Mouse (Mus musculus): ENCODE data around the gene Dgki. TPM values are rescaled to one million over a fixed set of nuclear protein-coding genes. Genes with fewer than 3 reads are reported as not detected.

Gene Dgki
- polyA plus RNA-seq, 1 experiment: not detected

- Histone ChIP-seq H3K4me1 (ENCODE audit: control insufficient read depth, insufficient read depth, low read length) (peaks cover 7% of the 10 kb centered on the region), H3K4me3 (ENCODE audit: insufficient read depth, low read depth, low read length) (no peak overlapping the region), H3K27ac (ENCODE audit: insufficient read depth, low read depth, low read length) (peak overlapping the region; percentile 73)
- TF ChIP-seq POLR2A (IDR thresholded peaks at IDR 0.05; ENCODE audit: insufficient read depth, low read depth, low read length): no peak
- WGBS: 34% methylated on average over 2 of the region's 2 CpGs
These were observed 16.6 kb downstream of the Dgki start for GRCm38 (mm10) chr6:37283336-37283735.

GRCm38 (mm10) chr6:37282659-37283058 is 17.3 kb downstream of the Dgki start:
- H3K27ac ChIP-seq (ENCODE audit: insufficient read depth, low read depth, low read length): peak overlapping the region; percentile 54; the same call in 1 of the 2 replicates
- peaks cover 7% of the 10 kb centered on the region for H3K4me1 ChIP-seq (ENCODE audit: control insufficient read depth, insufficient read depth, low read length)
- TF ChIP-seq CTCF (IDR thresholded peaks at IDR 0.05; ENCODE audit: insufficient read depth, low read depth, low read length) (no peak), POLR2A (IDR thresholded peaks at IDR 0.05; ENCODE audit: insufficient read depth, low read depth, low read length) (no peak)
- 36% methylated on average over 1 of the region's 1 CpGs for WGBS
- H3K4me3 ChIP-seq (ENCODE audit: insufficient read depth, low read depth, low read length): no peak overlapping the region

DNA sequence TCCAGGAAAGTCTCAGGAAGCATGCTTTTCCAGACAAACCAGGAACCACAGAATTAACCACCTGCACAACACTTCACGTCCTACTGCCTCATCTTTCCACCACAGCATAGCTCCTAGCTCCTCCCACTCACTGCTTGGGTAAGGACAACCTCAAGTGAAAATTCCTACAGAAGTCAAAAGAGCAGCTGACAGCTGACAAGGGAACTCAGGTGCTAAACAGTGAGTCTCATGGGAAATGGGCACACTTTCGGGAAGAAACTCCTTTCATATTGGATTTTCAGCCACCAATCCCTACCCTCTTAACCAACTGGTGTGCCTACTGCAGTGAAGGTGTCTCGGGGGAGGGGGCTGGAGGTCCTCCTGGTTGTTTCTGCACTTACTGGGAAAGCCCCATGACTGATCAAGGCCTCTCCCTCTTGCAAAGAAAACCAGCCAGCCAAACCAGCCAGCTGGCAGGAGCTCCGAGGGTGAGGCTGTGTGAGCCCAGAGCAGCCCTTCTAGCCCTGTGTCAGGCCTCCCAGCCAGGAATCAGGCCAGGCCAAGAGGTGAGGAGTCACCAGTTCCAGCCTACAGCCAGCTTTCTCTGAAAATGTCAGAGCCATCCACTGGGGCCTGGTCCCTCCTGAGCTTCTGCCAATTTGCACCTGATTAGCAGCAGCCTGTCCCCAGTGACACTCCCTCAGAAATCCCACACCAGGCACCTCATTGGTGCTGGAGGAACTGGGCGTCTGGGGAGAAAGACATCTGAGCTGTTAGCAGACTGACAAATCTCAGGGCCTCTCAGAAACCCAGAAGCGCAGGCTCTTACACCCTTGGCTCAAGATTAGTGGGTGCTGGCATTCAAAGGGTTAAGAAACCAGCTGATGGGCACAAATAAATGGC is 22.9 kb downstream of the Dgki start:
- TF ChIP-seq POLR2A (IDR thresholded peaks at IDR 0.05; ENCODE audit: insufficient read depth, low read depth, low read length) (no peak), CTCF (IDR thresholded peaks at IDR 0.05; ENCODE audit: insufficient read depth, low read depth, low read length) (no peak)
- Histone ChIP-seq H3K4me1 (ENCODE audit: control insufficient read depth, insufficient read depth, low read length) (peaks cover 8% of the 10 kb centered on the region), H3K4me3 (ENCODE audit: insufficient read depth, low read depth, low read length) (no peak overlapping the region), H3K27ac (ENCODE audit: insufficient read depth, low read depth, low read length) (no peak overlapping the region)
- WGBS: 69% methylated on average over 6 of the region's 6 CpGs

- no peak for TF ChIP-seq POLR2A (IDR thresholded peaks at IDR 0.05; ENCODE audit: insufficient read depth, low read depth, low read length)
- no peak for TF ChIP-seq CTCF (IDR thresholded peaks at IDR 0.05; ENCODE audit: insufficient read depth, low read depth, low read length)
- peaks cover 10% of the 10 kb centered on the region for H3K4me1 ChIP-seq (ENCODE audit: control insufficient read depth, insufficient read depth, low read length)
- H3K27ac ChIP-seq (ENCODE audit: insufficient read depth, low read depth, low read length): no peak overlapping the region
- no peak overlapping the region for H3K4me3 ChIP-seq (ENCODE audit: insufficient read depth, low read depth, low read length)
- 71% methylated on average over 5 of the region's 5 CpGs for WGBS
These were observed 23.8 kb downstream of the Dgki start for GRCm38 (mm10) chr6:37276181-37276580.

DNA sequence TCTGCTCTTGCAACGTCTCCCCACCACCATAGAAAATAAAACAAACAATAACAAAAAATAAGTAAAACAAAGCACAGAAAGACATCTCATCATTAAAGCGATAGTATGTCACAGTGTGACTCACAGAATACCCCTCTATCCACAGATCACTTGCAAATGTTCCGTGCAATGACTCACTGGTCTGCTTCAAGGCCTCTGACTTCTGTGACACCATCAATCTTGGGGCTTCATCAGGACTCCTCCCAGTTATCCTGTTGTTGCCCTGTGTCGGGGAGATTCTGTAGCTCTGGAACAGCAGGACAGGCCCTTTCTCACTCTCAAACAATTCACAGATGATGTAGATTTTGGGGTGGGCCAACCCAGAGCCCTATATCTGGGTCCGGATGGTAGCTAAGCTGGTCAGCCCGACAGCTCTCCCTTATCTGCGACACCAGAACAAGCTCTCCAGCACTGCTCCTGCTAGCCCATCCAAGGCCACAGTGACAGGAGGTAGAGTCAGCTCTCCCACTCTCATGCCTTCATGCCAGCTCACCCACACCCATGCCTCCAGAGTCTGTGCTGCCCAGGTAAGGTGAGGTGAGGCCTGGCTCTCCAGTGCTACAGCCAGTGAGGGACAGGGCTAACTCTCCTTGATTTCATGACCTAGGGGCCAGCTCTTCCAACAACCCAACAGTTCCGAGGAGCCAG is 28.9 kb downstream of the Dgki start:
- 76% methylated on average over 8 of the region's 8 CpGs for WGBS
- peaks cover 10% of the 10 kb centered on the region for H3K4me1 ChIP-seq (ENCODE audit: control insufficient read depth, insufficient read depth, low read length)
- no peak overlapping the region for H3K27ac ChIP-seq (ENCODE audit: insufficient read depth, low read depth, low read length)
- no peak overlapping the region for H3K4me3 ChIP-seq (ENCODE audit: insufficient read depth, low read depth, low read length)
- TF ChIP-seq POLR2A (IDR thresholded peaks at IDR 0.05; ENCODE audit: insufficient read depth, low read depth, low read length) (no peak), CTCF (IDR thresholded peaks at IDR 0.05; ENCODE audit: insufficient read depth, low read depth, low read length) (no peak)

GRCm38 (mm10) chr6:37268589-37268988 is 31.4 kb downstream of the Dgki start:
- H3K4me1 ChIP-seq (ENCODE audit: control insufficient read depth, insufficient read depth, low read length): peaks cover 10% of the 10 kb centered on the region
- no peak for TF ChIP-seq CTCF (IDR thresholded peaks at IDR 0.05; ENCODE audit: insufficient read depth, low read depth, low read length)
- TF ChIP-seq POLR2A (IDR thresholded peaks at IDR 0.05; ENCODE audit: insufficient read depth, low read depth, low read length): no peak
- no peak overlapping the region for H3K27ac ChIP-seq (ENCODE audit: insufficient read depth, low read depth, low read length)
- WGBS: 54% methylated on average over 6 of the region's 6 CpGs
- no peak overlapping the region for H3K4me3 ChIP-seq (ENCODE audit: insufficient read depth, low read depth, low read length)

GRCm38 (mm10) chr6:37267952-37268351 is 32.0 kb downstream of the Dgki start:
- no peak overlapping the region for H3K27ac ChIP-seq (ENCODE audit: insufficient read depth, low read depth, low read length)
- WGBS: 75% methylated on average over 4 of the region's 4 CpGs

GRCm38 (mm10) chr6:37262486-37262885 is 37.5 kb downstream of the Dgki start:
- Histone ChIP-seq H3K27ac (ENCODE audit: insufficient read depth, low read depth, low read length) (no peak overlapping the region), H3K4me3 (ENCODE audit: insufficient read depth, low read depth, low read length) (no peak overlapping the region), H3K4me1 (ENCODE audit: control insufficient read depth, insufficient read depth, low read length) (peaks cover 13% of the 10 kb centered on the region)
- 90% methylated on average over 7 of the region's 7 CpGs for WGBS
- TF ChIP-seq CTCF (IDR thresholded peaks at IDR 0.05; ENCODE audit: insufficient read depth, low read depth, low read length) (no peak), POLR2A (IDR thresholded peaks at IDR 0.05; ENCODE audit: insufficient read depth, low read depth, low read length) (no peak)

More at GRCm38 (mm10) chr6:37267952-37268351, 32.0 kb downstream of the Dgki start:
- TF ChIP-seq POLR2A (IDR thresholded peaks at IDR 0.05; ENCODE audit: insufficient read depth, low read depth, low read length) (no peak), CTCF (IDR thresholded peaks at IDR 0.05; ENCODE audit: insufficient read depth, low read depth, low read length) (no peak)
- H3K4me3 ChIP-seq (ENCODE audit: insufficient read depth, low read depth, low read length): no peak overlapping the region
- peaks cover 10% of the 10 kb centered on the region for H3K4me1 ChIP-seq (ENCODE audit: control insufficient read depth, insufficient read depth, low read length)

- Histone ChIP-seq H3K4me1 (ENCODE audit: control insufficient read depth, insufficient read depth, low read length) (peaks cover 13% of the 10 kb centered on the region), H3K4me3 (ENCODE audit: insufficient read depth, low read depth, low read length) (no peak overlapping the region), H3K27ac (ENCODE audit: insufficient read depth, low read depth, low read length) (no peak overlapping the region)
- no peak for TF ChIP-seq POLR2A (IDR thresholded peaks at IDR 0.05; ENCODE audit: insufficient read depth, low read depth, low read length)
- no peak for TF ChIP-seq CTCF (IDR thresholded peaks at IDR 0.05; ENCODE audit: insufficient read depth, low read depth, low read length)
- WGBS: 75% methylated on average over 10 of the region's 10 CpGs
These were observed 38.6 kb downstream of the Dgki start for GRCm38 (mm10) chr6:37261236-37261852.
